Mouse (Mus musculus) megakaryocyte-erythroid progenitor cell, adult 5-6 weeks (primary cell): Measurements from ENCODE around the gene Spata48. TPM values are rescaled to one million over a fixed set of nuclear protein-coding genes. Genes with fewer than 3 reads are reported as not detected.

ENCODE experiments used
- ATAC-seq: replicated peaks from 2 replicates; pipeline ENCODE4 v1.8.0; 2016; ENCODE audit warnings: mild to moderate bottlenecking, inconsistent platforms; ENCODE audit not compliant: severe bottlenecking, poor library complexity, low FRiP score, low TSS enrichment
- total RNA-seq, 2 experiments: library from RNA; stranded (forward) in 1 of 2; stranded (reverse) in 1 of 2; fragments of 200-1000, 215-1000 nt in 1 of 2; fragments of >200 nt in 1 of 2; fragmentation: Nextera tagmentation in 1 of 2; gene quantifications; 2 replicates each; pipeline ENCODE4 v1.2.3; 2014 to 2017

Spata48 gene
- total RNA-seq, 2 experiments from 2014 or later, result 0.56 to 1.6 TPM

DNA sequence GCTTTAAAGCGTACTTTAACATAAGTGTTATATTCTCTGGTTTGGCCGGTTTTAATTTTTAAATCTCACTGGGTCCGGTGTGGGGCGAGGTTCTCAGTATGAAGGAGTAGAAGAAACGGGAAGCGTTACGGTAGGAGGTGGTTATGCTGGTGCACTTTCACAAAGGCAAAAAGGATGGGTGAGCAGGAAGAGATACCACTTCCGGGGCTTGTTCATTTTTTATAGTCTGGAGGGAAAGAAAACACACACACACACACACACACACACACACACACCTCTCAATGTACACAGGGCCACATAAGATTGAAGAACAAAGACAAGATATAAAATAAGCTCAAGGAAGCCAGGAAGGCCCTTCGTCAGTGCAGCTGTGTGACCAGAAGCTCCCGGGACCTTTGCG is 66.9 kb downstream of the Spata48 start:
- ATAC-seq, result peak; percentile 45; the same call in 1 of the 2 replicates

DNA sequence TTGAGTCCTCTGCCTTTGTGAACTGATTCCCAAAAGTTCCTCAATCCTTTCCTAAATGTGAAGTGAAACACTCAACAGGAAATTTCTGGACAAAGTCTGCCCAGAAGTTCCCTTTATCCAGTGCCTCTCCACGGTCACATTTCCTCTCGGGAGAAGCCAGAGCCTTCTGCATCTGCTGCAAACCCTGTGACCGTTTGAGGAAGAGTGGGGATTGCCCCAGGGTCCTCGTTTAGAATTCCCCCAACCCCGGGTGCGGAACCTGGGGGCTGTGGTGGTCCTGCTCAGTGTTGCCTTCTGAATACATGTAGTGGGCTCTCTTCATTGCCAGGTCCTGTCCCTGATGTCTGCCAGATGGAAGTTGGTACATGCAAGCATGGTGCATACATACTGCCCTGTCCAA is 67.3 kb downstream of the Spata48 start:
- no peak for ATAC-seq

DNA sequence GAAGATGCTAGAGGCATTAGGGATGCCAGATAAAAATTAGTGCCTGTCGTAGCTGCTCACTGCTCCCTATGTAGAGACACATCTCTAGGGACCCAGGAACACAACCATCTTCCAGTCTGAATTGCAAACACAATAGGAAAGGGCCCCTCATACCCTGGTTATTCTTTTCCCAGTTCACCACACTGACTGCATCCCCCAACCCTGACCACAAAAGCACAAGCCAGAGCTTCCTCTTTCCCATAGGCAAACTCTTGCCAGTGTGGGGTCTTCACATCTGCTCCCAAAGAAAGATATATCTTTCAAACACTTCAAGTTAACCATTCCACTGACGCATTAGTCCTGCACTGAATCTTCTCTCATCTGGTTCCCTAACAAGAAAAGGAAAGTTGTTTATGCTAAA is 68.2 kb downstream of the Spata48 start:
- ATAC-seq, result 0 out of 2 replicates have a peak, but pooled peaks have one; percentile 17

DNA sequence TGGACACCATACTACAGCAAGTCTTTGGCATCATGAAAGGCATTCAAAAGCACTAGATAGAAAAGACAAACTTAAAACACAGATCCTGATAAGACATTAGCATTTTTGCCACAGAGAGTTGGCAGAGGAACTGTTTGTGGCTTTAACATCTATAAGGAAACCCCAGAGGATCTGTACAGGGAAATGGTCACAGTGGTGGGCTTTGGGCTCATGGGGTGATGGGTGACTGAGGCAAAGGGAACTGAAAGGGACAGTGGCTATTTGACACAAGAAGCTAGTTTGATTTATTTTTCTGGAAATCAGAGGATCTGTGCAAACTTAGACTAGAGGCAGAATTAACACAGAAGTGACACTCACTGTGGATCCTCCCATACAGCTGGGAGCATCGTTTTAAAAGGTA is 74.4 kb downstream of the Spata48 start:
- no peak for ATAC-seq

DNA sequence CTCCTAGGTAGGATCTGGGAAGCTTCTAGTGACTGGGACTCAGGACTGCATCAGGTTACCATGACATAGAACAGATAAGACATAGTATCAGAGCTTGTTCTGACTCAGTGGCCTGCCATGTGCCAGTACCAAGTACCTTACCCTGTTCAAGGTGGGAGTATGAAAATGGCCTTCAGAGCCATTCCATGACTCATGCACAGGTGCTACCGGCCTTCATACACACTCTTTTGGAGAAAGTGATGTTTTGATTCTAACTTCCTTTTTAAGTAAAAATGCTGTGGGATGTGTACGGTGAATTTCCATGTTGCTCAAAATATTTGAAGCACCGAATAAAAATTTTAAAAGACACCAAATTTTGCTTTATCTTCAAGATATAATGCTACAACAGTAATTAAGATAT is 84.1 kb downstream of the Spata48 start:
- no peak for ATAC-seq

DNA sequence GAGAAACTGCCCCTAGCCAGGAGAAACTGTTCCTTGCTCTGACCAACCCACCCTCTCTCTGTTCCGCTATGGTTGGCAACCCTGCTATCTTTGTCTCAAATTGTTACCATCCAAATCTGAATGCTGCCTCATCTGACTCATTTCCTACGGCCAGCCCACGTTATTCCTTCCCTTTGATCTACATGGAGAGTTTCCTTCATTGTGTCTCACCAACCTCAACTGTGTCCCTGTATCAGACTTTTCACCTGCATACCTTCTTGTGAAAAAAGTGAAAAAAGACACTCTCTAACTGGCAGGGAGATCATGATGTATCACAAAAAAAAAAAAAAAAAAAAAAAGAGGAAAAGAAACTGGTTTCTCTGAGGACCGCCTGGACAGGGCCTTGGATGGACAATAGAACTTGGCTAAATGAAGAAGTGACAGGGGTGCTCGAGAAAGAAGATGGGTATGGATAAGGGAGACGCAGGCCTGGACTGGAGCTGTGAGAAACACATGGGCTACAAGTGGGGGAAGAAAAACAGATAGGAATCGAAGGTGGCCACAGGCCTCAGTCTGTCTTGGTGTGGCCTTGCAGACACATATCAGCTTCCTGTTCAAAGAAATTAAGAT is 85.1 kb downstream of the Spata48 start:
- ATAC-seq, result no peak

DNA sequence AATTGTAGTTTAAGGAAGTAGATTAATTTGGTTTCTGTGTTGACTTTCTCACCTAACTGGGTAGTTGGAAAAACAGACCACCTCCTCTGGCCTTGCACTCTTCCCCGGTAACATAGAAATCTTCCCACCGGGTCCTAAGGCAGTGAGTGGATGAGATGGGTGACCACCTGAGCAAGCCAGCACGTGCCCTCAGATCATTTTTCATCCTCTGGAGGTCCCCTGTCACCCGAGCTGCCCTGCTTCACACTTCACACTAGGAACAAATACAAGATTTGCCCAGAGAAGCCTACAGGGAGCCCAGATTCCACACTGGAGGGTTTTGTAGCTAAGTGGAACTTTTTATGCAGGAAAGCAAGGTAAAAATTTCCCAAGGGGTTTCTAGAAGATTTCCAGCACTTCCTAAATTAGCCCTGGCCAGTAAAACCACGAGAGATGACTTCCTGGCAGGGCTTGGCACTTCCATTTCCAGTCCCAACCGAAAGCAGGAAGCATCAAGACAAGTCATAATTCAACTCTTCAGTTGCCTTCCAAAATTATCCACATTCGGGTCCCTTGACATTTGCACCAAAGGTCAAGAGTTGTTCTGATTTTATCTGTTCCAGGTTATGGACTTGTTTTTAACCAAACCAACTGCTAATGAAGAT is 85.8 kb downstream of the Spata48 start:
- no peak for ATAC-seq

DNA sequence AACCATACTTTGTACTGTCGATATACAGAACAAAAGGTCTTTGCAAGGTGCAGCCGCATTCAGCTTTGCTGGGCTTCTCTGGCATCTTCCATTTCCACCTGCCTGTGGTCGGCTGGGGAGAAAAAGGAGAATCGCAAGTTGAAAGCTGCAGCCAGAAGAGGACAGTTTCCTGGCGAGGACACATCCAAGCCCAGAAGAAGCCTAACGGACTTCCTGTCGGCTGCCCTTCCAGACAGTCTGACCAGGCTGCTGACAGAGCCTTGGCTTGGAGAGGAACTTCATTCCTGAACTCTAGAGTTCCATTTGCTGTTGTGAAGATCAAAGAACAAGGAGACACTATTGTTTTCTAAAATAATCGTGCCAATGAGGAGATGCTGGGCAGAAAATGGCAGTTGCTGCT is 93.7 kb downstream of the Spata48 start:
- no peak for ATAC-seq

DNA sequence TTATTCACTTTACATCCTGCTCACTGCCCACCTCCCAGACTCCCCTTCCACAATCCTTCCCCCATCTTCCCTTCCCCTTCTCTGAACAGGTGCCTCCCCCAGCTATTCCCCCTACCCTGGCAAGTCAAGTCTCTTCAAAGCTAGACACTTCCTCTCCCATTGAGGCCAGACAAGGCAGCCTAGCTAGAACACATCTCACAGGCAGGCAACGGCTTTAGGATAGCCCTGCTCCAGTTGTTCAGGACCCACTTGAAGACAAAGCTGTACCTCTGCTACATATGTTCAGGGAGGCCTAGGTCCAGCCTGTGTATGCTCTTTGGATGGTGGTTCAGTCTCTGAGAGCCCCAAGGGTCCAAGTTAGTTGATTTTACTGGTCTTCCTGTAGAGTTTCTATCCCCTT is 94.3 kb downstream of the Spata48 start:
- no peak for ATAC-seq

DNA sequence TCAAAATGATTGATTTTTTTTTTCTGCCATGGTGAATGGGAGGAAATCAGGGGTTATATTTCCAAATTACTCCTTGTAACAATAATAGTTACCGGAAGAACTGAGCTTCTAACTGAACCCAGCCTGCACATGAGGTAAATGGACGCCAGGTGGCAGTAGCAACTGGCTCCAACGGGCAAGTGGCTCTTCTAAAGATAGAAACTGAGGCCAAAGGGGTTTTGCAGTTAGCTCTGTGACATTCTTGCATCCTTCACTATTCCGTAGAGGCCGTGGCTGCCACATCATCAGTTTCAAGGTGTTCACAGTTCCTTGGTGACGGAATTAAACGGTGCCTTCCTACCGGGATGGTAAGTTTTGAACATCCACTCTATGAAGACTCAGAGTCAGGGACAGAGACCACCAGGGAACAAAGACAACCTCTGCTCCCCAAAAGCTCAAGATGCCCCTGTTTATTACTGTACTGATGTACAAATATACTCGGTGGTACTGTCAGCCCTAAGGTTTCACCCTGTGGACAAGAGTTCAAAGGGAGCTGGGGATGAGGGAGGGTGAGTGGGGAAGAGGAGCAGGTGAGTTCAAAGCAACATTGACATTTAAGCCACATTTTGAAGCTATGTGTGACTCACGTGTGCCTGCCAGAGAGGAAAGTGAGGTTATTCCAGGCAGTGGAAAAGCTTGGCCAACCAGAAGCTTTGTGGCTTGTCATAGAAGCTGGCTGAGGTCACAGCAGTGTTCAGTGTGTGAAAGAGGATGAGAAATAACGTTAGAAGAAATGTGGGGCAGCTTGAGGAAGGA is 95.5 kb downstream of the Spata48 start:
- peak; percentile 85 for ATAC-seq

DNA sequence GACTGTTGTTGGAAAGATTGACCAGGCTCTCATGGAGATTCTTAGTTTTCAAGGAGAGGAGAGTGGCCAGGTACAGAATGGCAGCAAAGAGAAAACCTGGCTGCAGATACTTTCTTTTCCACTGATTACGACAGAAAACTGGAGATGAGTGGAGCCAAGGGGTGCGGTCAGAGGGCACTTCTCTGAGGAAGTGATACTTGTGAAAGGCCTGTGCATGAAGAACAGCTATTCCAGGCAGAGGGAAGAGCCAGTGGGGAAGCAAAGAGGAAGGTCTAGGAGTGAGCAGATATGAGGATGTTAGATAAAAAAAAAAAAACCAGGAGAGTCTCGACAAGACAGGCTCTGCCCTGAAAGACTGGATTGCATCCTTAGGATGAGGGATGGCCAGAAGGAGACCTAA is 96.8 kb downstream of the Spata48 start:
- no peak for ATAC-seq

DNA sequence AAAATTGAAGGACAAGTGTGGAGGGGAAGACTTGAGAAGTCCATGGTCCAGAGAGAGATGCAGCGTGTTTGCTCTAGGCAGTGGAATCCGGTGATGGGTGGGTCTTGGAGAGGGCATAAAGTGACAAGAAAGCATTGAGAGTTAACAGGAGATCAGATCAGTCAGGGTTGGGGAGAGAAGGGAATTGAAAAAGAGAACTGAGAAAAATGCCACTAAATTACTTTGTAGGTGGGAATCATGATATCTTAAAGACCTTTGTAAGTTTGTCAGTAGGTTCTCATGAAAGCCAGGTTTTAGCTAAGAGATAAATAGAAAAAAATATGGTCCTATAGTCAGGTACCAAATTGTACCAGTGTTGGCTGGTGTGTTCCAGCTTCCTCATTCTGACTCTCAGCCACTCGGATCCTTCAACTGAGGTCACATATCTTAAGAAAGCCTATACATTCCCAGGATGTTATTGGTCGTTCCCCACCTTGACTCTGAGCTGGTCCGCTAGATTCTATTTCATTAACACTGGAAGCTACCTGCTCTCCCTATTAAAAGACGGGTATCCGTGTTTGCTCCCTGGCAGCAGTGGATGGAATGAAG is 97.3 kb downstream of the Spata48 start:
- no peak for ATAC-seq

DNA sequence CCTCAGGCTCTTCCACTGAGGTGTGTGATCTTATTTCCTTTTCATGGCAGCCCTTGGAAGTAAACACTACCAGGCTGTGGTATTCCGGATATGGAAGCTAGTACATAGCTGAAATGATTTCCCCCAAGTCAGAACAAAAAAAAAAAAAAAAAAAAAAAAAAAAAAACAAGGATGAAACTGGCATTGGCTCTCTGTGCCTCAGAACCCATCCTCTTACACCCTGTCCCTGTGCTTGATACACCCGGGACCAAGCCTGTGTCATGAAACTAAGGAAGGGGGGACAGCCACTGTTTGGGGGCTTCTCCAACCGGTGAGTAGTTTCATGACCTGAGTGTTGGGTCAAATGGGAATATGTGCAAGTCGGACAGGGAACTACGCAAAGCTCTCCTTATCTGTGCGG is 99.2 kb downstream of the Spata48 start:
- ATAC-seq, result no peak

DNA sequence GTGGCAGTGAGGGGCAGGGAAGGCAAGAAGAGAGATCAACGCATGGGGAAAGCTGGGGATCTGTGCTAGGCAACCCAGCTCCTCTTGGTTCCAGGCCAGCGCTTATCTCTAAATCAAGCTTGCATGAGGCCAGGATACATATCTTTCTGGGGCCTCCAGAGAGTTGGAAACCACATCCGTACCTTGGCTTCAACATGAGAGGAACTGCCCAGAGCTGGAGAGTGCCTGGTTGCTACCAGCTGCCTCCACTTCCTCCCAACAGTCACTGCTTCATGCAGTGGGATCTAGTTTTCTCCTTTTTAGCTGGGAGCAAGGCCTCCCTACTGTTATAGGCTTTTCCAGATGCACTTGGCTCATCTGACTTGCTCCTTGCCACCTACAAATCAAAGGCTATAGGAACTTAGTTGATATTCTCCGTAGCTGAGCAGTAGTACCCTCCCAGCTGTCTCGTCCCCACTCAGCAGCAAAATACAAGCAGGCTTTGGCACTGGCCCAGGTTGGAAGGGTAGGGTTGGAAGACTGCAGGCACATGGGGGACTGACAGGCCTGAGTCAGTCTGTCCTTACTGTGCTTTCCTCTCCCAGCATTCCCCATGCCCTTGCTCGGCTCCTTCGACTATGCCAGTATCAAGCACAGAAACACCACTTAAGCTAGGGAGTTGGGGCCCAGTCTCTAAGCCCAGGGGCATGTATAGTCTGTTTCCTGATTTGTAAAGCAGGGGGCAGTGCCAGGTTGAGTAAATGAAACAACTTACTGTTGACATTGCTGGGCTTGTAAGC is 102.6 kb downstream of the Spata48 start:
- ATAC-seq, result peak; percentile 64

Other genes starting within 250 kb of the Spata48 start
- gene Zpbp, start 314 bp downstream of the Spata48 start, total RNA-seq (2014; fragmentation: Nextera tagmentation), result 1.1 and 1.7 TPM in 2 replicates
- 0.47 and 2.1 TPM in 2 replicates for gene Zpbp, start 314 bp downstream of the Spata48 start, total RNA-seq (2017)
- gene 4930512M02Rik, start 165.7 kb downstream of the Spata48 start, total RNA-seq (2014; fragmentation: Nextera tagmentation), result not detected in 2 replicates
- not detected in 2 replicates for gene 4930512M02Rik, start 165.7 kb downstream of the Spata48 start, total RNA-seq (2017)
- gene Ikzf1, start 222.9 kb downstream of the Spata48 start, total RNA-seq (2014; fragmentation: Nextera tagmentation), result 259 and 321 TPM in 2 replicates
- gene Ikzf1, start 222.9 kb downstream of the Spata48 start, total RNA-seq (2017), result 239 and 294 TPM in 2 replicates